In the genomic region with DNA sequence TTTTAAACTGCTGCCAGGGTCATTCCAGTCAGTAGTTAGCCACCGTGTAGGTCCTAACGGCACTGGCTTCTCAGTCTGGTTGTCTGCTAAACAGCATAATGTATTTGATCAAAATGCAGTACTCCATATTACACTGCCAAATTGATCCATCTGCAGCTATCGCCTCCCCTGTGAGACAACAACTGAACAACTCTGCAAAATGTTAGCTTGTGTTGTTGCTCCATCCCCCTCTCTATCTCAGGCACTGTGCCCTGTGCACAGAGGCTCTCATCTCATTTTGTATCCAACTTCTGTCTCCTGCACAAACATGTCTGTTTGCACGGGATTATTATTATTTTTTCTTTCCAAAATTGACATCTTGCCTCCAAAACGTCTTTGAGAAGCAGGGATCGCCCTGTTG, we compare ENCODE assay signal across 31 mouse cellular contexts.
DNase-seq lines count a peak whose midpoint lies in the region; ATAC-seq lines count a peak whose summit lies in the region.
"Had no signal": no experiment of that assay in that cellular context is flagged by ENCODE, and none has a peak within 500 bp of the region (broad histone marks: within the 10 kb centered on the region; RNA-seq: fewer than 3 reads in every experiment).

No protein-coding gene starts in this region.

- H3K4me3 ChIP-seq in hindbrain, embryonic 16.5 days (ENCODE audit: low read length), result no peak overlapping the region
- H3K4me3 ChIP-seq in hindbrain, embryonic 14.5 days (replicated peaks; ENCODE audit: low read length), result no peak overlapping the region
- no peak overlapping the region for H3K4me3 ChIP-seq in forebrain, embryonic 16.5 days (replicated peaks; ENCODE audit: low read length)
- H3K4me3 ChIP-seq in kidney, embryonic 15.5 days (replicated peaks), result no peak overlapping the region
- H3K4me3 ChIP-seq: embryonic facial prominence, embryonic 13.5 days; erythroblast, embryonic 14.5 days; hindbrain, embryonic 10.5 days; limb, embryonic 10.5 days; liver, embryonic 15.5 days; midbrain, embryonic 15.5 days had no signal

- no peak overlapping the region for H3K9ac ChIP-seq in hindbrain, embryonic 16.5 days (ENCODE audit: low read depth, low read length)
- H3K9ac ChIP-seq in hindbrain, embryonic 14.5 days, result no peak overlapping the region
- H3K9ac ChIP-seq in forebrain, embryonic 16.5 days (replicated peaks; ENCODE audit: low read depth, low read length), result no peak overlapping the region
- H3K9ac ChIP-seq in kidney, embryonic 15.5 days, result no peak overlapping the region
- H3K9ac ChIP-seq: embryonic facial prominence, embryonic 13.5 days; liver, embryonic 15.5 days; midbrain, embryonic 15.5 days had no signal

- H3K9me3 ChIP-seq in hindbrain, embryonic 16.5 days (ENCODE audit: control insufficient read depth, low read length), result no peaks in the 10 kb centered on the region
- H3K9me3 ChIP-seq in hindbrain, embryonic 14.5 days (ENCODE audit: control insufficient read depth, low read length), result no peaks in the 10 kb centered on the region
- H3K9me3 ChIP-seq in forebrain, embryonic 16.5 days (ENCODE audit: control insufficient read depth, low read length), result no peaks in the 10 kb centered on the region
- no peaks in the 10 kb centered on the region for H3K9me3 ChIP-seq in kidney, embryonic 15.5 days (replicated peaks)
- H3K9me3 ChIP-seq: embryonic facial prominence, embryonic 13.5 days; G1E; hindbrain, embryonic 10.5 days; limb, embryonic 10.5 days; liver, embryonic 15.5 days; midbrain, embryonic 15.5 days had no signal

- H3K4me1 ChIP-seq in hindbrain, embryonic 16.5 days (ENCODE audit: control insufficient read depth, insufficient read depth, low read depth, low read length), result no peaks in the 10 kb centered on the region
- no peaks in the 10 kb centered on the region for H3K4me1 ChIP-seq in hindbrain, embryonic 14.5 days (replicated peaks; ENCODE audit: control insufficient read depth, insufficient read depth, low read length)
- H3K4me1 ChIP-seq in forebrain, embryonic 16.5 days (replicated peaks; ENCODE audit: control insufficient read depth, insufficient read depth, low read length), result peaks cover 5% of the 10 kb centered on the region
- no peaks in the 10 kb centered on the region for H3K4me1 ChIP-seq in kidney, embryonic 15.5 days
- H3K4me1 ChIP-seq: hindbrain, embryonic 10.5 days; limb, embryonic 10.5 days; liver, embryonic 15.5 days; midbrain, embryonic 15.5 days had no signal

- DNase-seq in hindbrain, embryonic 14.5 days (ENCODE audit: low spot score), result no peak
- peak; percentile 42 to 44 for DNase-seq in layer of hippocampus, adult 8-10 months (ENCODE audit: low spot score in 2 of 2)
- peak; percentile 22 for DNase-seq in telencephalon, adult 2 months (ENCODE audit: low read depth, low spot score)
- no peak for DNase-seq in left cerebral cortex, postnatal 14 days (ENCODE audit: low spot score in 2 of 2)
- DNase-seq: adrenal gland, postnatal 36 days; B cell, adult 2 months; cerebellum, adult 18-20 months; cerebellum, postnatal 14 days; gastrocnemius, postnatal 10 days; heart, adult 11 months; kidney, postnatal 4 days; liver; lung, postnatal 4 days; retina, postnatal 1 day; right cerebral cortex, postnatal 25 days; spleen, adult 18-20 months; thymus, postnatal 25 days had no signal

- 74% methylated on average over 6 of the region's 6 CpGs for WGBS in hindbrain, embryonic 16.5 days
- 74% methylated on average over 6 of the region's 6 CpGs for WGBS in hindbrain, embryonic 14.5 days
- WGBS in forebrain, embryonic 16.5 days, result 58% methylated on average over 6 of the region's 6 CpGs
- 81% methylated on average over 6 of the region's 6 CpGs for WGBS in kidney, embryonic 15.5 days

- ATAC-seq in hindbrain, embryonic 16.5 days, result 0 out of 2 replicates have a peak, but pooled peaks have one; percentile 37
- no peak for ATAC-seq in hindbrain, embryonic 14.5 days (ENCODE audit: low FRiP score)
- ATAC-seq in forebrain, embryonic 16.5 days, result peak; percentile 90
- no peak for ATAC-seq in kidney, embryonic 15.5 days (replicated peaks; ENCODE audit: low FRiP score)
- ATAC-seq: intestine, postnatal 0 days; midbrain, embryonic 15.5 days; Patski had no signal

- H3K27me3 ChIP-seq in hindbrain, embryonic 16.5 days (replicated peaks; ENCODE audit: control insufficient read depth, insufficient read depth, low read length), result no peaks in the 10 kb centered on the region
- no peaks in the 10 kb centered on the region for H3K27me3 ChIP-seq in hindbrain, embryonic 14.5 days (ENCODE audit: control insufficient read depth, insufficient read depth, low read length)
- H3K27me3 ChIP-seq in forebrain, embryonic 16.5 days (replicated peaks; ENCODE audit: control insufficient read depth, insufficient read depth, low read length), result no peaks in the 10 kb centered on the region
- no peaks in the 10 kb centered on the region for H3K27me3 ChIP-seq in kidney, embryonic 15.5 days
- H3K27me3 ChIP-seq: CH12.LX; embryonic facial prominence, embryonic 13.5 days; liver, embryonic 15.5 days; midbrain, embryonic 15.5 days; Patski had no signal

- H3K4me2 ChIP-seq in hindbrain, embryonic 16.5 days (ENCODE audit: low read length), result no peak overlapping the region
- H3K4me2 ChIP-seq in hindbrain, embryonic 14.5 days (replicated peaks), result no peak overlapping the region
- H3K4me2 ChIP-seq in forebrain, embryonic 16.5 days (ENCODE audit: low read length), result no peak overlapping the region
- H3K4me2 ChIP-seq in kidney, embryonic 15.5 days, result no peak overlapping the region
- H3K4me2 ChIP-seq: embryonic facial prominence, embryonic 13.5 days; heart, embryonic 11.5 days; liver, embryonic 15.5 days; midbrain, embryonic 15.5 days had no signal

- H3K27ac ChIP-seq in hindbrain, embryonic 16.5 days (ENCODE audit: low read depth, low read length), result no peak overlapping the region
- H3K27ac ChIP-seq in hindbrain, embryonic 14.5 days, result no peak overlapping the region
- H3K27ac ChIP-seq in forebrain, embryonic 16.5 days (ENCODE audit: low read length), result peak overlapping the region; percentile 20; the same call in 1 of the 2 replicates
- H3K27ac ChIP-seq in kidney, embryonic 15.5 days, result no peak overlapping the region
- H3K27ac ChIP-seq: embryonic facial prominence, embryonic 13.5 days; hindbrain, embryonic 10.5 days; limb, embryonic 10.5 days; liver, embryonic 15.5 days; midbrain, embryonic 15.5 days had no signal

- intact Hi-C loops in left cerebral cortex, postnatal 14 days (cut with DNase I), result no loop called here

- H3K36me3 ChIP-seq in hindbrain, embryonic 16.5 days (ENCODE audit: control insufficient read depth, insufficient read depth, low read length), result no peaks in the 10 kb centered on the region
- no peaks in the 10 kb centered on the region for H3K36me3 ChIP-seq in hindbrain, embryonic 14.5 days (replicated peaks; ENCODE audit: control insufficient read depth, insufficient read depth)
- no peaks in the 10 kb centered on the region for H3K36me3 ChIP-seq in forebrain, embryonic 16.5 days (ENCODE audit: control insufficient read depth, insufficient read depth)
- no peaks in the 10 kb centered on the region for H3K36me3 ChIP-seq in kidney, embryonic 15.5 days
- H3K36me3 ChIP-seq: embryonic facial prominence, embryonic 13.5 days; G1E; hindbrain, embryonic 10.5 days; limb, embryonic 10.5 days; liver, embryonic 15.5 days; midbrain, embryonic 15.5 days had no signal

Comparison
In these comparisons a context has a peak if more than half of its experiments do, and no peak if none do; other contexts are left out.
1. ATAC-seq: peak in hindbrain, embryonic 16.5 days (single experiment) and forebrain, embryonic 16.5 days (single experiment); none in hindbrain, embryonic 14.5 days (single experiment) and kidney, embryonic 15.5 days (single experiment).
2. DNase-seq: peak in layer of hippocampus, adult 8-10 months (2 of 2) and telencephalon, adult 2 months (single experiment); none in hindbrain, embryonic 14.5 days (single experiment) and left cerebral cortex, postnatal 14 days (0 of 2).